Mouse (Mus musculus) heart, adult 2 months (tissue): ENCODE results near the gene Lhfpl2. TPM values are rescaled to one million over a fixed set of nuclear protein-coding genes. Genes with fewer than 3 reads are reported as not detected.

Experiments
- DNase-seq, 2 experiments: peaks; one replicate each; pipeline ENCODE4 v3.0.0; 2021
- H3K27ac ChIP-seq: fragments of 200-600 bp; 2 replicates; pipeline ENCODE4 v1.8.1; 2022
- H3K27me3 ChIP-seq: fragments of 200-500 bp; 2 replicates; pipeline ENCODE4 v1.6.1; 2012; ENCODE audit warnings: mild to moderate bottlenecking, low read length, inconsistent platforms, mixed read lengths; ENCODE audit not compliant: control insufficient read depth, insufficient read depth
- H3K36me3 ChIP-seq: fragments of 200-500 bp; 2 replicates; pipeline ENCODE4 v1.6.1; 2012; ENCODE audit warnings: low read length, inconsistent platforms; ENCODE audit not compliant: control insufficient read depth, insufficient read depth
- H3K4me1 ChIP-seq: fragments of 200-500 bp; 2 replicates; pipeline ENCODE4 v1.6.1; 2011; ENCODE audit warnings: low read length; ENCODE audit not compliant: control insufficient read depth, insufficient read depth
- H3K4me3 ChIP-seq: fragments of 200-600 bp; 2 replicates; pipeline ENCODE4 v1.8.1; 2022
- H3K79me2 ChIP-seq: fragments of 200-500 bp; replicated peaks from 2 replicates; pipeline ENCODE4 v1.6.1; 2012; ENCODE audit warnings: mild to moderate bottlenecking, inconsistent platforms, low read length, moderate library complexity, mixed read lengths; ENCODE audit not compliant: control insufficient read depth, insufficient read depth
- H3K9ac ChIP-seq: fragments of 200-500 bp; 2 replicates; pipeline ENCODE4 v1.6.1; 2012; ENCODE audit warnings: low read depth, mild to moderate bottlenecking, control low read depth, inconsistent platforms, low read length, mixed read lengths
- CTCF ChIP-seq: fragments of 200-600 bp; IDR thresholded peaks from 2 replicates; pipeline ENCODE4 v1.8.1; 2022; ENCODE audit warnings: antibody characterized with exemption, mild to moderate bottlenecking, moderate library complexity
- EP300 ChIP-seq: fragments of 200-500 bp; IDR thresholded peaks from 2 replicates; pipeline ENCODE4 v1.6.1; 2011; ENCODE audit warnings: low read depth, low read length, control low read depth; ENCODE audit not compliant: insufficient read depth
- POLR2A ChIP-seq: fragments of 200-500 bp; IDR thresholded peaks from 2 replicates; pipeline ENCODE4 v1.6.1; 2011; ENCODE audit warnings: mild to moderate bottlenecking, low read depth, low read length, control low read depth; ENCODE audit not compliant: insufficient read depth
- WGBS: fragments of 180-500 bp; shearing (Covaris S2); methylation state at CpG from one replicate; pipeline ENCODE4 v1.1.7; 2018; 5-methylcytosine and 5-hydroxymethylcytosine counted together
- intact Hi-C: fragments of 180-260 bp; cut with DNase I; formaldehyde crosslinking; loops from one replicate; pipeline ENCODE4 v1.15.1; 2025
- polyA plus RNA-seq: library from polyadenylated mRNA; depleted of rRNA; stranded (reverse); fragments of >200 nt; gene quantifications from 2 replicates; pipeline ENCODE4 v1.2.3, GENCODE M21; 2012
- total RNA-seq, 2 experiments: library from RNA; stranded (reverse); gene quantifications; 2 replicates each; pipeline ENCODE4 v1.2.3; 2021

The Lhfpl2 gene
- total and polyA plus RNA-seq, 3 experiments, result 2.8 to 4.0 (median 3.5) TPM

GRCm38 (mm10) chr13:94095202-94095601, 37.6 kb downstream of the Lhfpl2 start:
- Histone ChIP-seq H3K27me3 (no peaks in the 10 kb centered on the region), H3K27ac (no peak overlapping the region), H3K4me1 (peaks cover 16% of the 10 kb centered on the region), H3K36me3 (no peaks in the 10 kb centered on the region), H3K79me2 (no peaks in the 10 kb centered on the region), H3K9ac (no peak overlapping the region), H3K4me3 (no peak overlapping the region)
- DNase-seq, result no peak
- no peak for TF ChIP-seq EP300
- TF ChIP-seq CTCF, result no peak
- intact Hi-C loops, result loop anchor here (5.0 kb wide), 1 partner anchor 42 kb away; no protein-coding TSS in a partner anchor

- no peaks in the 10 kb centered on the region for H3K79me2 ChIP-seq
- H3K36me3 ChIP-seq, result no peaks in the 10 kb centered on the region
- H3K4me3 ChIP-seq, result no peak overlapping the region
- no peak overlapping the region for H3K9ac ChIP-seq
- no peak overlapping the region; the same call in 1 of the 2 replicates for H3K27ac ChIP-seq
- no peak for DNase-seq
- TF ChIP-seq CTCF (no peak), EP300 (no peak), POLR2A (no peak)
- H3K4me1 ChIP-seq, result peaks cover 16% of the 10 kb centered on the region
- intact Hi-C loops, result loop anchor here (5.0 kb wide), 1 partner anchor 40 kb away; no protein-coding TSS in a partner anchor
- no peaks in the 10 kb centered on the region for H3K27me3 ChIP-seq
- WGBS, result 31% methylated on average over 2 of the region's 2 CpGs
Observed at GRCm38 (mm10) chr13:94097667-94098066, 40.1 kb downstream of the Lhfpl2 start.

- DNase-seq, result peak in 1 of 2 experiments; percentile 29
- Histone ChIP-seq H3K79me2 (no peaks in the 10 kb centered on the region), H3K4me3 (no peak overlapping the region), H3K27ac (no peak overlapping the region), H3K36me3 (no peaks in the 10 kb centered on the region), H3K9ac (no peak overlapping the region), H3K4me1 (peaks cover 16% of the 10 kb centered on the region), H3K27me3 (no peaks in the 10 kb centered on the region)
- intact Hi-C loops, result loop anchor here (5.0 kb wide), 1 partner anchor 39 kb away; no protein-coding TSS in a partner anchor
- TF ChIP-seq CTCF (no peak), EP300 (no peak), POLR2A (no peak)
- WGBS, result 49% methylated on average over 16 of the region's 16 CpGs
Observed at GRCm38 (mm10) chr13:94098369-94099084, 40.9 kb downstream of the Lhfpl2 start.

- Histone ChIP-seq H3K4me3 (no peak overlapping the region), H3K4me1 (peaks cover 16% of the 10 kb centered on the region)
Observed at GRCm38 (mm10) chr13:94099087-94099486, 41.5 kb downstream of the Lhfpl2 start.

GRCm38 (mm10) chr13:94100361-94100760, 42.8 kb downstream of the Lhfpl2 start:
- WGBS, result 76% methylated on average over 3 of the region's 3 CpGs
- Histone ChIP-seq H3K27me3 (no peaks in the 10 kb centered on the region), H3K27ac (no peak overlapping the region), H3K36me3 (no peaks in the 10 kb centered on the region), H3K79me2 (no peaks in the 10 kb centered on the region), H3K4me3 (no peak overlapping the region), H3K9ac (no peak overlapping the region), H3K4me1 (peaks cover 14% of the 10 kb centered on the region)
- TF ChIP-seq POLR2A (no peak), CTCF (no peak), EP300 (no peak)
- intact Hi-C loops, result no loop called here
- no peak for DNase-seq

More at GRCm38 (mm10) chr13:94099087-94099486, 41.5 kb downstream of the Lhfpl2 start:
- 85% methylated on average over 10 of the region's 10 CpGs for WGBS
- H3K79me2 ChIP-seq, result no peaks in the 10 kb centered on the region
- H3K9ac ChIP-seq, result no peak overlapping the region
- no peak for TF ChIP-seq CTCF
- no peak for TF ChIP-seq POLR2A
- TF ChIP-seq EP300, result no peak
- intact Hi-C loops, result loop anchor here (5.0 kb wide), 1 partner anchor 38 kb away; no protein-coding TSS in a partner anchor
- DNase-seq, result no peak
- H3K36me3 ChIP-seq, result no peaks in the 10 kb centered on the region
- H3K27ac ChIP-seq, result no peak overlapping the region
- no peaks in the 10 kb centered on the region for H3K27me3 ChIP-seq

- no peak overlapping the region for H3K27ac ChIP-seq
- H3K4me1 ChIP-seq, result peaks cover 15% of the 10 kb centered on the region
- no peak for DNase-seq
- H3K27me3 ChIP-seq, result no peaks in the 10 kb centered on the region
- no peaks in the 10 kb centered on the region for H3K36me3 ChIP-seq
- no peaks in the 10 kb centered on the region for H3K79me2 ChIP-seq
- no peak overlapping the region for H3K9ac ChIP-seq
- TF ChIP-seq POLR2A (no peak), EP300 (no peak), CTCF (no peak)
- intact Hi-C loops, result no loop called here
- WGBS, result 73% methylated on average over 10 of the region's 10 CpGs
- no peak overlapping the region for H3K4me3 ChIP-seq
Observed at GRCm38 (mm10) chr13:94101020-94101571, 43.5 kb downstream of the Lhfpl2 start.
